Mouse (Mus musculus): ENCODE results near the gene Pacsin2.
"Not testable (repeated sequence)": the region's sequence is repeated elsewhere in the genome, so short reads cannot be mapped to it uniquely, and the experiment has no call there.

Gene Pacsin2

GRCm38 (mm10) chr15:83464083-83464904 lies at the start of gene Pacsin2:
Gene Pacsin2 (minus strand): TSS chr15:83464606.
- peak; percentile 77 for DNase-seq (ENCODE audit: low read depth, low spot score)

- DNase-seq (ENCODE audit: low read depth, low spot score): no peak
Measured at GRCm38 (mm10) chr15:83512489-83513281, 48.3 kb upstream of the Pacsin2 start.

GRCm38 (mm10) chr15:83510805-83511405 lies 46.5 kb upstream of the Pacsin2 start, which contains the start of gene Ttll1:
Gene Ttll1 (minus strand): TSS chr15:83510893.
- peak; percentile 83 for DNase-seq (ENCODE audit: low read depth, low spot score)

- no peak for DNase-seq (ENCODE audit: low read depth, low spot score)
Measured at GRCm38 (mm10) chr15:83509950-83510804, 45.8 kb upstream of the Pacsin2 start.

GRCm38 (mm10) chr15:83501483-83501882 lies 37.1 kb upstream of the Pacsin2 start:
- DNase-seq (ENCODE audit: low read depth, low spot score): not testable (repeated sequence)

GRCm38 (mm10) chr15:83500352-83500751 lies 35.9 kb upstream of the Pacsin2 start:
- no peak for DNase-seq (ENCODE audit: low read depth, low spot score)

GRCm38 (mm10) chr15:83499211-83499755 lies 34.9 kb upstream of the Pacsin2 start:
- no peak for DNase-seq (ENCODE audit: low read depth, low spot score)

- DNase-seq (ENCODE audit: low read depth, low spot score): no peak
Measured at GRCm38 (mm10) chr15:83497299-83497698, 32.9 kb upstream of the Pacsin2 start.

GRCm38 (mm10) chr15:83495787-83496367 lies 31.5 kb upstream of the Pacsin2 start:
- DNase-seq (ENCODE audit: low read depth, low spot score): no peak

GRCm38 (mm10) chr15:83495195-83495594 lies 30.8 kb upstream of the Pacsin2 start:
- DNase-seq (ENCODE audit: low read depth, low spot score): no peak

GRCm38 (mm10) chr15:83494572-83494920 lies 30.1 kb upstream of the Pacsin2 start:
- DNase-seq (ENCODE audit: low read depth, low spot score): no peak

- no peak for DNase-seq (ENCODE audit: low read depth, low spot score)
Measured at GRCm38 (mm10) chr15:83493856-83494571, 29.6 kb upstream of the Pacsin2 start.

GRCm38 (mm10) chr15:83491891-83492290 lies 27.5 kb upstream of the Pacsin2 start:
- DNase-seq (ENCODE audit: low read depth, low spot score): no peak

- no peak for DNase-seq (ENCODE audit: low read depth, low spot score)
Measured at GRCm38 (mm10) chr15:83489471-83489870, 25.1 kb upstream of the Pacsin2 start.

GRCm38 (mm10) chr15:83487477-83488115 lies 23.2 kb upstream of the Pacsin2 start:
- no peak for DNase-seq (ENCODE audit: low read depth, low spot score)

GRCm38 (mm10) chr15:83484311-83484710 lies 19.9 kb upstream of the Pacsin2 start:
- no peak for DNase-seq (ENCODE audit: low read depth, low spot score)

- DNase-seq (ENCODE audit: low read depth, low spot score): no peak
Measured at GRCm38 (mm10) chr15:83483482-83483881, 19.1 kb upstream of the Pacsin2 start.

- DNase-seq (ENCODE audit: low read depth, low spot score): no peak
Measured at GRCm38 (mm10) chr15:83482645-83483224, 18.3 kb upstream of the Pacsin2 start.

- no peak for DNase-seq (ENCODE audit: low read depth, low spot score)
Measured at GRCm38 (mm10) chr15:83481236-83481780, 16.9 kb upstream of the Pacsin2 start.

Measured in brain, embryonic 18.5 days (tissue).